Mouse (Mus musculus) C2C12 (cell line): Measurements from ENCODE around the gene Gm17545. TPM values are rescaled to one million over a fixed set of nuclear protein-coding genes. Genes with fewer than 3 reads are reported as not detected.
A peak's percentile ranks its signal among the peaks of the same experiment; 100 is the strongest.

Experiments
- H3K27me3 ChIP-seq: one replicate; pipeline ENCODE4 v1.6.1; 2011; ENCODE audit not compliant: control insufficient read depth, insufficient read depth, insufficient read length
- H3K36me3 ChIP-seq: one replicate; pipeline ENCODE4 v1.6.1; 2011; ENCODE audit not compliant: control insufficient read depth, insufficient read depth
- H3K4me3 ChIP-seq: one replicate; pipeline ENCODE4 v1.5.1; 2011; ENCODE audit warnings: mild to moderate bottlenecking, control low read depth; ENCODE audit not compliant: poor library complexity, insufficient read depth, severe bottlenecking
- H3K79me2 ChIP-seq: one replicate; pipeline ENCODE4 v1.6.1; 2011; ENCODE audit not compliant: control insufficient read depth, insufficient read depth
- H3K79me3 ChIP-seq: one replicate; pipeline ENCODE4 v1.6.1; 2011; ENCODE audit warnings: low read depth, control low read depth
- H3ac ChIP-seq: one replicate; pipeline ENCODE3; 2011; ENCODE audit warnings: low read depth; ENCODE audit not compliant: control insufficient read depth, insufficient read length
- CEBPB ChIP-seq: IDR thresholded peaks from one replicate; pipeline ENCODE4 v1.6.1; 2011; ENCODE audit warnings: low read depth, mild to moderate bottlenecking, control low read depth, moderate library complexity
- CTCF ChIP-seq: IDR thresholded peaks from one replicate; pipeline ENCODE4 v1.5.1; 2011; ENCODE audit not compliant: control insufficient read depth, insufficient read depth, insufficient read length
- FOSL1 ChIP-seq: IDR thresholded peaks from one replicate; pipeline ENCODE4 v1.8.0; 2011; ENCODE audit warnings: mild to moderate bottlenecking, low read length; ENCODE audit not compliant: poor library complexity, insufficient read depth, severe bottlenecking
- MAX ChIP-seq: IDR thresholded peaks from one replicate; pipeline ENCODE4 v1.6.1; 2011; ENCODE audit warnings: mild to moderate bottlenecking, control low read depth
- MYOD1 ChIP-seq: IDR thresholded peaks from one replicate; pipeline ENCODE4 v1.6.1; 2011; ENCODE audit warnings: low read depth; ENCODE audit not compliant: control insufficient read depth, insufficient read length
- MYOG ChIP-seq: IDR thresholded peaks from one replicate; pipeline ENCODE4 v1.6.1; 2011; ENCODE audit not compliant: control insufficient read depth, insufficient read length; ENCODE audit errors: extremely low read depth
- USF1 ChIP-seq: IDR thresholded peaks from one replicate; pipeline ENCODE4 v1.6.1; 2011; ENCODE audit warnings: low read depth, mild to moderate bottlenecking, control low read depth, moderate library complexity
- polyA plus RNA-seq: library from polyadenylated mRNA; unstranded; fragments of >200 nt; fragmentation: generic; extraction: Trizol; gene quantifications from one replicate; pipeline ENCODE4 v1.2.1, GENCODE M21; 2012; ENCODE audit warnings: missing spikeins

The Gm17545 gene
- polyA plus RNA-seq, 1 experiment = not detected

GRCm38 (mm10) chr9:22475424-22475868, 21.4 kb downstream of the Gm17545 start, which contains the start of gene Bbs9:
Gene Bbs9 (plus strand): TSS chr9:22475715.
- no peaks in the 10 kb centered on the region for H3K79me2 ChIP-seq
- peak within 1 kb of the TSS; percentile 69 for H3ac ChIP-seq
- no peaks in the 10 kb centered on the region for H3K36me3 ChIP-seq
- peak within 1 kb of the TSS; percentile 44 for H3K4me3 ChIP-seq
- TF ChIP-seq USF1 (no peak), MYOD1 (no peak), CEBPB (no peak)
- H3K79me3 ChIP-seq = no peaks in the 10 kb centered on the region
- H3K27me3 ChIP-seq = no peaks in the 10 kb centered on the region

DNA sequence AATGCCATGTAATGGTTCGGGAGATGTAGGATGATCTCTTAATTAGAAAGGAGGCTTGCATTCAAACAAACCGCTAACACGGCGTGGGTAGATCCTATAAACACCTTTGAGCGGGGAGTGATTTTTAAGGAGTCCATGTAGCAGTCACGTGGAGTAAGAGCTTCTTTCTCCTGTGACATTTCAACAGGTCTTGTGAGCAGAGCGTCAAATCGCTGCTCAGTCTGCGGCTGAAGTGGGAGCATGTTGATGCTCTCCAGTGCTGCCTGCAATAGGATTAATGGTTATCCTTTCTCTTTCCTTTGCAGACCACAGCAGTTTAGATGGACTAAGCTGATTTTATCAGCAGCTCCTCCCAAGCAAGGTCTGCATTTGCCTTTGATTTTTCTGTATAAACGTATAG, 22.2 kb downstream of the Gm17545 start:
- TF ChIP-seq CTCF (no peak), MAX (no peak), USF1 (peak; percentile 64)
- peak overlapping the region; percentile 69 for H3ac ChIP-seq
- no peaks in the 10 kb centered on the region for H3K36me3 ChIP-seq
- H3K79me3 ChIP-seq = no peaks in the 10 kb centered on the region
- no peaks in the 10 kb centered on the region for H3K79me2 ChIP-seq
- no peaks in the 10 kb centered on the region for H3K27me3 ChIP-seq
- peak overlapping the region; percentile 44 for H3K4me3 ChIP-seq

DNA sequence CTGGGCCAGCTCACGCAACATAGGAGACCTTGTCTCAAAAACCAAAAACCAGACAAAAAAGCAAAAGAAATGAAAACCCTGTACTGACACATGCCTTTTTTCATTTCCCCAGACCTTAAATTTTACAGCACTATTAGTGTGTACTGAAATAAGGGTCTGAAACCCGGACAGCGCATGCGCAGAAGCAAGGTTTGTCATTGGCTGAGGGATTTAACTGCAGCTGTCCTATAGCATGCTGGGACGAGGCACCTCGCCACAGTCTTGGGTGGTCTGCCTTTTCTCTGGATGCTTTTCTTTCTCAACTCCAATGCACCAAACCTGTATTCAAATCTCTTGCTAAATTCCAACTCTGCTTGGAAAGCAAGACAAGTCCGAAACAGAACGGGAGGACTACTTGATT, 24.9 kb downstream of the Gm17545 start:
- Histone ChIP-seq H3K27me3 (no peaks in the 10 kb centered on the region), H3K36me3 (no peaks in the 10 kb centered on the region), H3K79me2 (no peaks in the 10 kb centered on the region), H3ac (no peak overlapping the region), H3K79me3 (no peaks in the 10 kb centered on the region), H3K4me3 (no peak overlapping the region)
- TF ChIP-seq FOSL1 (no peak), USF1 (no peak), MAX (no peak)

DNA sequence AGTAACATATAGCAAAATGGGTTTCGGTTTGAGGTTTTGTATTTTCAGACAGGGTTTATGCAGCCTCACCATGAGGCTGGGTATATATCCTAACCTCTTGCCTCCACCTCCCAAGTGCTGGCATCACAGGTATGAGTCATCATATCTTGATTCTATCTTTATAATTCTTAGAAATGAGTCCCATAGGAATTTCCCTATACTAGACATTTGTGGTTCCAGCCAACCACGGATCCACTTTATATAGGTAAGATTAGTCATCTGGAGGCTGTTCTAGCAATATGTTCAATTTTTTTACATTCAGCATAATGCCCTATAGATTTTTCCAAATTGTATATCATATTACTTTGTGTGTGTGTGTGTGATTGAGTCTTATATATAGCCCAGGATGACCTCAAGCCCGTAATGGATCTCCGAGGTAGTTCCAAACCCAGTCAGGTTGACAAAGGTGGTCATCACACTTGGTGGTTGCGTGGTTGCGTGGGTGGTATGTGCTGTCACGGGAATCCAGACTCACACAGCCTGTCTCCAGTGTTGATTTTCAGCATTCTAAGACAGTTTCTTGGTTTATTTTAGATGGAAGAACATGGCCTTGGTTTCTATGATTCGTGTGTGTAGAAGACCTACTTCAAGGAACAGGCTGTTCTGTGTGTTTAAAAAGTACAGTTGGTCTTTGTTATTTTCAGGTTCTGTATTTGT, 29.9 kb downstream of the Gm17545 start:
- Histone ChIP-seq H3K27me3 (no peaks in the 10 kb centered on the region), H3ac (no peak overlapping the region), H3K4me3 (no peak overlapping the region), H3K79me3 (no peaks in the 10 kb centered on the region), H3K79me2 (no peaks in the 10 kb centered on the region), H3K36me3 (no peaks in the 10 kb centered on the region)
- TF ChIP-seq CEBPB (no peak), FOSL1 (no peak), MYOD1 (no peak)

GRCm38 (mm10) chr9:22484562-22485308, 30.6 kb downstream of the Gm17545 start:
- Histone ChIP-seq H3K27me3 (no peaks in the 10 kb centered on the region), H3K36me3 (no peaks in the 10 kb centered on the region), H3K4me3 (no peak overlapping the region), H3K79me2 (no peaks in the 10 kb centered on the region), H3K79me3 (no peaks in the 10 kb centered on the region), H3ac (no peak overlapping the region)
- no peak for TF ChIP-seq CEBPB
- TF ChIP-seq MYOD1 = no peak
- TF ChIP-seq MAX = no peak
- no peak for TF ChIP-seq FOSL1
- TF ChIP-seq USF1 = no peak
- no peak for TF ChIP-seq MYOG
- TF ChIP-seq CTCF = no peak

DNA sequence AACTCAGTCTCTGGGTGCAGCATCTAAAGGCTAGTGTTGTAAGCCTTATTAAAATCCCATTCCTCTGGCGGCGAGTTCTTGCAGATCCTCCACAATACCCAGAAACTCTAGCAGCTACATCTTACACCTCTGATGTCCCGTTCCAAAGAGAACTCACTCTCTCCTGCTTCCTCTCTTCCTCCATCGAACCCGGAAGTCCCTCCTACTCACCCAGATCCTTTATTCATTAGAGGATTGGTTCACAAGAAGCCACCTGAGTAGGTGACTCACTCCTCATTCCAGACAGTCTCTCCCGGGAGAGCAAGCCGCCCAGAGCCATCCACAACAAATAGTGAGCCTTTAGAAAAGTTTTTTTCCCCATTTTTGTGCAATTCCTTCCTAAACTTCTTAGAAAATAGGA, 32.1 kb downstream of the Gm17545 start:
- Histone ChIP-seq H3K4me3 (no peak overlapping the region), H3K79me3 (no peaks in the 10 kb centered on the region), H3ac (no peak overlapping the region), H3K36me3 (no peaks in the 10 kb centered on the region), H3K27me3 (no peaks in the 10 kb centered on the region), H3K79me2 (no peaks in the 10 kb centered on the region)
- no peak for TF ChIP-seq CEBPB
- no peak for TF ChIP-seq USF1
- TF ChIP-seq MYOD1 = no peak
- TF ChIP-seq FOSL1 = no peak
- TF ChIP-seq MYOG = no peak
- no peak for TF ChIP-seq CTCF
- TF ChIP-seq MAX = no peak
